Mouse (Mus musculus) forebrain, embryonic 11.5 days (tissue): ENCODE data around the gene Psmb7. TPM values are rescaled to one million over a fixed set of nuclear protein-coding genes. Genes with fewer than 3 reads are reported as not detected.

Experiments used
- ATAC-seq: fragments of 200-750 bp; cut with Nextera tagmentation; replicated peaks from 2 replicates; pipeline ENCODE4 v1.8.0; 2017; ENCODE audit warnings: moderate TSS enrichment; ENCODE audit not compliant: low FRiP score
- DNase-seq: peaks from one replicate; pipeline ENCODE4 v3.0.0-alpha.2; 2017; ENCODE audit warnings: low spot score
- H3K27ac ChIP-seq: fragments of 300-500 bp; sonication (generic); 2 replicates; pipeline ENCODE4 v1.5.1; 2014; ENCODE audit warnings: low read depth, low read length
- H3K27me3 ChIP-seq: fragments of 300-500 bp; sonication (generic); 2 replicates; pipeline ENCODE4 v1.6.1; 2014; ENCODE audit warnings: mild to moderate bottlenecking, low read length, mixed read lengths; ENCODE audit not compliant: control insufficient read depth, insufficient read depth
- H3K36me3 ChIP-seq: fragments of 300-500 bp; sonication (generic); 2 replicates; pipeline ENCODE4 v1.6.1; 2014; ENCODE audit warnings: mild to moderate bottlenecking, low read length, moderate library complexity, mixed read lengths; ENCODE audit not compliant: control insufficient read depth, insufficient read depth
- H3K4me1 ChIP-seq: fragments of 300-500 bp; sonication (generic); replicated peaks from 2 replicates; pipeline ENCODE4 v1.6.1; 2014; ENCODE audit warnings: low read length, mixed read lengths; ENCODE audit not compliant: control insufficient read depth, insufficient read depth
- H3K4me2 ChIP-seq: fragments of 300-500 bp; sonication (generic); 2 replicates; pipeline ENCODE4 v1.6.1; 2014; ENCODE audit warnings: low read depth, mild to moderate bottlenecking, low read length, moderate library complexity, mixed read lengths; ENCODE audit not compliant: severe bottlenecking
- H3K4me3 ChIP-seq: fragments of 300-500 bp; sonication (generic); 2 replicates; pipeline ENCODE4 v1.5.1; 2014; ENCODE audit warnings: low read depth, low read length
- H3K9ac ChIP-seq: fragments of 300-500 bp; sonication (generic); 2 replicates; pipeline ENCODE4 v1.6.1; 2014; ENCODE audit warnings: low read length
- H3K9me3 ChIP-seq: fragments of 300-500 bp; sonication (generic); 2 replicates; pipeline ENCODE4 v1.6.1; 2016; ENCODE audit warnings: low read length, mixed read lengths; ENCODE audit not compliant: control insufficient read depth
- WGBS: fragments of 180-500 bp; shearing (Covaris S2); extraction: QIAGEN DNeasy Blood & Tissue Kit; methylation state at CpG from one replicate; pipeline ENCODE4 v1.1.7; 2014; 5-methylcytosine and 5-hydroxymethylcytosine counted together
- polyA plus RNA-seq: library from polyadenylated mRNA; unstranded; fragments of >200 nt; fragmentation: Nextera tagmentation; extraction: Ambion mirVana; gene quantifications from 2 replicates; pipeline ENCODE4 v1.2.1, GENCODE M21; 2014

Gene Psmb7
- polyA plus RNA-seq, 1 experiment from 2014 or later = 333 TPM

- Histone ChIP-seq H3K27ac (no peak overlapping the region), H3K4me1 (no peaks in the 10 kb centered on the region), H3K27me3 (no peaks in the 10 kb centered on the region), H3K4me2 (no peak overlapping the region), H3K4me3 (no peak overlapping the region), H3K9ac (no peak overlapping the region), H3K36me3 (no peaks in the 10 kb centered on the region), H3K9me3 (no peaks in the 10 kb centered on the region)
- DNase-seq = no peak
- no peak for ATAC-seq
- 97% methylated on average over 1 of the region's 1 CpGs for WGBS
Observed at GRCm38 (mm10) chr2:38597896-38598295, 46.0 kb downstream of the Psmb7 start.

- Histone ChIP-seq H3K27me3 (no peaks in the 10 kb centered on the region), H3K9me3 (no peaks in the 10 kb centered on the region), H3K4me1 (peaks cover 7% of the 10 kb centered on the region; the same call in 1 of the 2 replicates), H3K4me3 (no peak overlapping the region), H3K27ac (no peak overlapping the region), H3K4me2 (no peak overlapping the region), H3K9ac (no peak overlapping the region), H3K36me3 (no peaks in the 10 kb centered on the region)
- ATAC-seq = no peak
- 79% methylated on average over 7 of the region's 7 CpGs for WGBS
- DNase-seq = no peak
Observed at GRCm38 (mm10) chr2:38594874-38595273, 49.0 kb downstream of the Psmb7 start.

- Histone ChIP-seq H3K4me3 (no peak overlapping the region), H3K27me3 (no peaks in the 10 kb centered on the region), H3K36me3 (peaks cover 4% of the 10 kb centered on the region; the same call in 1 of the 2 replicates), H3K9me3 (no peaks in the 10 kb centered on the region), H3K4me1 (peaks cover 7% of the 10 kb centered on the region; the same call in 1 of the 2 replicates), H3K4me2 (no peak overlapping the region), H3K27ac (no peak overlapping the region), H3K9ac (no peak overlapping the region)
- WGBS = 59% methylated on average over 6 of the region's 6 CpGs
- DNase-seq (peak; percentile 50), ATAC-seq (peak; percentile 62; the same call in 1 of the 2 replicates)
Observed at GRCm38 (mm10) chr2:38591751-38592459, 52.0 kb downstream of the Psmb7 start.

GRCm38 (mm10) chr2:38586733-38587132, 57.2 kb downstream of the Psmb7 start:
- DNase-seq (no peak), ATAC-seq (no peak)
- H3K4me1 ChIP-seq = peaks cover 29% of the 10 kb centered on the region
- H3K27ac ChIP-seq = no peak overlapping the region
- WGBS = 81% methylated on average over 6 of the region's 6 CpGs
- no peaks in the 10 kb centered on the region for H3K27me3 ChIP-seq
- no peak overlapping the region for H3K4me3 ChIP-seq
- no peak overlapping the region for H3K4me2 ChIP-seq
- peaks cover 4% of the 10 kb centered on the region; the same call in 1 of the 2 replicates for H3K36me3 ChIP-seq
- no peaks in the 10 kb centered on the region for H3K9me3 ChIP-seq
- H3K9ac ChIP-seq = no peak overlapping the region

- H3K27ac ChIP-seq = peak overlapping the region; percentile 81
- no peak overlapping the region for H3K4me3 ChIP-seq
- no peaks in the 10 kb centered on the region for H3K27me3 ChIP-seq
- H3K9ac ChIP-seq = no peak overlapping the region; the same call in 1 of the 2 replicates
- H3K36me3 ChIP-seq = peaks cover 4% of the 10 kb centered on the region; the same call in 1 of the 2 replicates
- no peaks in the 10 kb centered on the region for H3K9me3 ChIP-seq
- peak overlapping the region; percentile 27; the same call in 1 of the 2 replicates for H3K4me2 ChIP-seq
- H3K4me1 ChIP-seq = peaks cover 29% of the 10 kb centered on the region
- ATAC-seq = peak; percentile 70
- peak; percentile 67 for DNase-seq
- 21% methylated on average over 5 of the region's 5 CpGs for WGBS
Observed at GRCm38 (mm10) chr2:38585379-38585736, 58.5 kb downstream of the Psmb7 start.

GRCm38 (mm10) chr2:38584514-38585378, 59.1 kb downstream of the Psmb7 start:
- H3K9ac ChIP-seq = peak overlapping the region; percentile 37
- DNase-seq = peak; percentile 92
- H3K27me3 ChIP-seq = no peaks in the 10 kb centered on the region
- 13% methylated on average over 13 of the region's 13 CpGs for WGBS
- peaks cover 4% of the 10 kb centered on the region; the same call in 1 of the 2 replicates for H3K36me3 ChIP-seq
- peak overlapping the region; percentile 27; the same call in 1 of the 2 replicates for H3K4me2 ChIP-seq
- no peak overlapping the region for H3K4me3 ChIP-seq
- peak; percentile 83 for ATAC-seq
- peak overlapping the region; percentile 81 for H3K27ac ChIP-seq
- H3K9me3 ChIP-seq = no peaks in the 10 kb centered on the region
- H3K4me1 ChIP-seq = peaks cover 29% of the 10 kb centered on the region

GRCm38 (mm10) chr2:38583982-38584381, 59.9 kb downstream of the Psmb7 start:
- Histone ChIP-seq H3K9me3 (no peaks in the 10 kb centered on the region), H3K36me3 (0 out of 2 replicates have a peak, but pooled peaks cover under 1% of the 10 kb centered on the region), H3K27ac (peak overlapping the region; percentile 81), H3K4me2 (no peak overlapping the region), H3K9ac (no peak overlapping the region; the same call in none of the 2 replicates), H3K4me1 (peaks cover 31% of the 10 kb centered on the region), H3K4me3 (no peak overlapping the region), H3K27me3 (no peaks in the 10 kb centered on the region)
- ATAC-seq (no peak), DNase-seq (no peak)
- WGBS = 81% methylated on average over 2 of the region's 2 CpGs

GRCm38 (mm10) chr2:38579528-38579927, 64.4 kb downstream of the Psmb7 start:
- no peak overlapping the region for H3K4me2 ChIP-seq
- ATAC-seq (no peak), DNase-seq (no peak)
- H3K4me3 ChIP-seq = no peak overlapping the region
- 71% methylated on average over 1 of the region's 1 CpGs for WGBS
- no peaks in the 10 kb centered on the region for H3K9me3 ChIP-seq
- H3K4me1 ChIP-seq = peaks cover 14% of the 10 kb centered on the region
- H3K27ac ChIP-seq = 0 out of 2 replicates have a peak overlapping the region, but pooled peaks have one; percentile 18
- no peak overlapping the region for H3K9ac ChIP-seq
- H3K27me3 ChIP-seq = no peaks in the 10 kb centered on the region
- no peaks in the 10 kb centered on the region; the same call in 1 of the 2 replicates for H3K36me3 ChIP-seq
